Mouse (Mus musculus): ENCODE data around the gene Fam13a. TPM values are rescaled to one million over a fixed set of nuclear protein-coding genes. Genes with fewer than 3 reads are reported as not detected.

The Fam13a gene
- polyA plus RNA-seq, 1 experiment from 2014 or later = 3.8 TPM

GRCm38 (mm10) chr6:58985186-58985585, 39.2 kb downstream of the Fam13a start:
- ATAC-seq (ENCODE audit: low FRiP score) (no peak), DNase-seq (ENCODE audit: low spot score, missing footprints) (no peak)
- no peak overlapping the region for H3K9ac ChIP-seq (ENCODE audit: low read length)
- no peaks in the 10 kb centered on the region for H3K9me3 ChIP-seq (ENCODE audit: control insufficient read depth, low read length)
- no peak overlapping the region for H3K4me2 ChIP-seq
- no peaks in the 10 kb centered on the region for H3K4me1 ChIP-seq (ENCODE audit: control insufficient read depth, insufficient read depth, low read length)
- H3K27me3 ChIP-seq (ENCODE audit: control insufficient read depth, insufficient read depth, low read length) = no peaks in the 10 kb centered on the region
- no peak overlapping the region for H3K4me3 ChIP-seq (ENCODE audit: low read depth, low read length)
- 86% methylated on average over 8 of the region's 8 CpGs for WGBS
- no peaks in the 10 kb centered on the region for H3K36me3 ChIP-seq (ENCODE audit: control insufficient read depth, insufficient read depth, low read length)
- no peak overlapping the region for H3K27ac ChIP-seq (ENCODE audit: low read depth, low read length)

- Histone ChIP-seq H3K27ac (ENCODE audit: low read depth, low read length) (no peak overlapping the region), H3K36me3 (ENCODE audit: control insufficient read depth, insufficient read depth, low read length) (no peaks in the 10 kb centered on the region), H3K4me2 (no peak overlapping the region), H3K9ac (ENCODE audit: low read length) (no peak overlapping the region), H3K9me3 (ENCODE audit: control insufficient read depth, low read length) (no peaks in the 10 kb centered on the region), H3K27me3 (ENCODE audit: control insufficient read depth, insufficient read depth, low read length) (no peaks in the 10 kb centered on the region), H3K4me1 (ENCODE audit: control insufficient read depth, insufficient read depth, low read length) (no peaks in the 10 kb centered on the region), H3K4me3 (ENCODE audit: low read depth, low read length) (no peak overlapping the region)
- DNase-seq (ENCODE audit: low spot score, missing footprints) = no peak
- ATAC-seq (ENCODE audit: low FRiP score) = no peak
- 74% methylated on average over 2 of the region's 2 CpGs for WGBS
These were observed 49.1 kb downstream of the Fam13a start for GRCm38 (mm10) chr6:58975249-58975648.

- 87% methylated on average over 2 of the region's 2 CpGs for WGBS
- Histone ChIP-seq H3K4me3 (ENCODE audit: low read depth, low read length) (no peak overlapping the region), H3K36me3 (ENCODE audit: control insufficient read depth, insufficient read depth, low read length) (no peaks in the 10 kb centered on the region), H3K4me1 (ENCODE audit: control insufficient read depth, insufficient read depth, low read length) (no peaks in the 10 kb centered on the region), H3K27me3 (ENCODE audit: control insufficient read depth, insufficient read depth, low read length) (no peaks in the 10 kb centered on the region), H3K9me3 (ENCODE audit: control insufficient read depth, low read length) (no peaks in the 10 kb centered on the region), H3K4me2 (no peak overlapping the region), H3K27ac (ENCODE audit: low read depth, low read length) (no peak overlapping the region), H3K9ac (ENCODE audit: low read length) (no peak overlapping the region)
- DNase-seq (ENCODE audit: low spot score, missing footprints) (no peak), ATAC-seq (ENCODE audit: low FRiP score) (no peak)
These were observed 49.9 kb downstream of the Fam13a start for GRCm38 (mm10) chr6:58974428-58974827.

- no peak overlapping the region for H3K9ac ChIP-seq (ENCODE audit: low read length)
- H3K4me1 ChIP-seq (ENCODE audit: control insufficient read depth, insufficient read depth, low read length) = no peaks in the 10 kb centered on the region
- H3K27me3 ChIP-seq (ENCODE audit: control insufficient read depth, insufficient read depth, low read length) = no peaks in the 10 kb centered on the region
- ATAC-seq (ENCODE audit: low FRiP score) (no peak), DNase-seq (ENCODE audit: low spot score, missing footprints) (no peak)
- 91% methylated on average over 1 of the region's 1 CpGs for WGBS
- H3K36me3 ChIP-seq (ENCODE audit: control insufficient read depth, insufficient read depth, low read length) = no peaks in the 10 kb centered on the region
- no peak overlapping the region for H3K4me3 ChIP-seq (ENCODE audit: low read depth, low read length)
- H3K4me2 ChIP-seq = no peak overlapping the region
- H3K9me3 ChIP-seq (ENCODE audit: control insufficient read depth, low read length) = no peaks in the 10 kb centered on the region
- H3K27ac ChIP-seq (ENCODE audit: low read depth, low read length) = no peak overlapping the region
These were observed 51.5 kb downstream of the Fam13a start for GRCm38 (mm10) chr6:58972873-58973272.

- ATAC-seq (ENCODE audit: low FRiP score) (no peak), DNase-seq (ENCODE audit: low spot score, missing footprints) (no peak)
- WGBS = 93% methylated on average over 3 of the region's 3 CpGs
- H3K4me2 ChIP-seq = no peak overlapping the region
- no peaks in the 10 kb centered on the region for H3K36me3 ChIP-seq (ENCODE audit: control insufficient read depth, insufficient read depth, low read length)
- H3K4me1 ChIP-seq (ENCODE audit: control insufficient read depth, insufficient read depth, low read length) = no peaks in the 10 kb centered on the region
- no peak overlapping the region for H3K27ac ChIP-seq (ENCODE audit: low read depth, low read length)
- no peaks in the 10 kb centered on the region for H3K27me3 ChIP-seq (ENCODE audit: control insufficient read depth, insufficient read depth, low read length)
- H3K9ac ChIP-seq (ENCODE audit: low read length) = no peak overlapping the region
- no peaks in the 10 kb centered on the region for H3K9me3 ChIP-seq (ENCODE audit: control insufficient read depth, low read length)
- no peak overlapping the region for H3K4me3 ChIP-seq (ENCODE audit: low read depth, low read length)
These were observed 56.1 kb downstream of the Fam13a start for GRCm38 (mm10) chr6:58968272-58968671.

- no peaks in the 10 kb centered on the region for H3K36me3 ChIP-seq (ENCODE audit: control insufficient read depth, insufficient read depth, low read length)
- H3K4me1 ChIP-seq (ENCODE audit: control insufficient read depth, insufficient read depth, low read length) = no peaks in the 10 kb centered on the region
- H3K9me3 ChIP-seq (ENCODE audit: control insufficient read depth, low read length) = no peaks in the 10 kb centered on the region
- H3K27ac ChIP-seq (ENCODE audit: low read depth, low read length) = no peak overlapping the region
- H3K4me3 ChIP-seq (ENCODE audit: low read depth, low read length) = no peak overlapping the region
- H3K27me3 ChIP-seq (ENCODE audit: control insufficient read depth, insufficient read depth, low read length) = no peaks in the 10 kb centered on the region
- WGBS = 51% methylated on average over 12 of the region's 12 CpGs
- H3K4me2 ChIP-seq = no peak overlapping the region; the same call in 1 of the 2 replicates
- ATAC-seq (ENCODE audit: low FRiP score) (peak; percentile 61; the same call in 1 of the 2 replicates), DNase-seq (ENCODE audit: low spot score, missing footprints) (no peak)
- no peak overlapping the region for H3K9ac ChIP-seq (ENCODE audit: low read length)
These were observed 59.1 kb downstream of the Fam13a start for GRCm38 (mm10) chr6:58965071-58965831.

- no peaks in the 10 kb centered on the region for H3K4me1 ChIP-seq (ENCODE audit: control insufficient read depth, insufficient read depth, low read length)
- H3K27me3 ChIP-seq (ENCODE audit: control insufficient read depth, insufficient read depth, low read length) = no peaks in the 10 kb centered on the region
- H3K9ac ChIP-seq (ENCODE audit: low read length) = no peak overlapping the region
- ATAC-seq (ENCODE audit: low FRiP score) = no peak
- H3K27ac ChIP-seq (ENCODE audit: low read depth, low read length) = no peak overlapping the region
- no peaks in the 10 kb centered on the region for H3K9me3 ChIP-seq (ENCODE audit: control insufficient read depth, low read length)
- DNase-seq (ENCODE audit: low spot score, missing footprints) = no peak
- no peak overlapping the region for H3K4me3 ChIP-seq (ENCODE audit: low read depth, low read length)
- no peak overlapping the region for H3K4me2 ChIP-seq
- no peaks in the 10 kb centered on the region for H3K36me3 ChIP-seq (ENCODE audit: control insufficient read depth, insufficient read depth, low read length)
These were observed 59.8 kb downstream of the Fam13a start for GRCm38 (mm10) chr6:58964565-58964964.

- no peak for DNase-seq (ENCODE audit: low spot score, missing footprints)
- Histone ChIP-seq H3K36me3 (ENCODE audit: control insufficient read depth, insufficient read depth, low read length) (no peaks in the 10 kb centered on the region), H3K27me3 (ENCODE audit: control insufficient read depth, insufficient read depth, low read length) (no peaks in the 10 kb centered on the region), H3K9me3 (ENCODE audit: control insufficient read depth, low read length) (no peaks in the 10 kb centered on the region), H3K9ac (ENCODE audit: low read length) (no peak overlapping the region), H3K4me2 (no peak overlapping the region), H3K27ac (ENCODE audit: low read depth, low read length) (no peak overlapping the region), H3K4me3 (ENCODE audit: low read depth, low read length) (no peak overlapping the region), H3K4me1 (ENCODE audit: control insufficient read depth, insufficient read depth, low read length) (no peaks in the 10 kb centered on the region)
- WGBS = 93% methylated on average over 2 of the region's 2 CpGs
- ATAC-seq (ENCODE audit: low FRiP score) = no peak
These were observed 60.3 kb downstream of the Fam13a start for GRCm38 (mm10) chr6:58964091-58964490.

GRCm38 (mm10) chr6:58962691-58963090, 61.7 kb downstream of the Fam13a start:
- Histone ChIP-seq H3K4me3 (ENCODE audit: low read depth, low read length) (no peak overlapping the region), H3K4me2 (no peak overlapping the region), H3K27me3 (ENCODE audit: control insufficient read depth, insufficient read depth, low read length) (no peaks in the 10 kb centered on the region), H3K4me1 (ENCODE audit: control insufficient read depth, insufficient read depth, low read length) (no peaks in the 10 kb centered on the region), H3K9ac (ENCODE audit: low read length) (no peak overlapping the region), H3K27ac (ENCODE audit: low read depth, low read length) (no peak overlapping the region), H3K36me3 (ENCODE audit: control insufficient read depth, insufficient read depth, low read length) (no peaks in the 10 kb centered on the region), H3K9me3 (ENCODE audit: control insufficient read depth, low read length) (no peaks in the 10 kb centered on the region)
- 77% methylated on average over 5 of the region's 5 CpGs for WGBS
- no peak for DNase-seq (ENCODE audit: low spot score, missing footprints)
- no peak for ATAC-seq (ENCODE audit: low FRiP score)
